Mouse (Mus musculus) ovary, adult 18-20 months (tissue): Measurements from ENCODE around the gene Dnm2.

Experiments used
- DNase-seq: peaks from one replicate; pipeline ENCODE4 v3.0.0; 2022; ENCODE audit warnings: low spot score, mixed read lengths

The Dnm2 gene

GRCm38 (mm10) chr9:21424631-21425555 is at the start of gene Dnm2:
Gene Dnm2, plus strand, starts transcription at chr9:21424908.
- DNase-seq = peak; percentile 97

DNA sequence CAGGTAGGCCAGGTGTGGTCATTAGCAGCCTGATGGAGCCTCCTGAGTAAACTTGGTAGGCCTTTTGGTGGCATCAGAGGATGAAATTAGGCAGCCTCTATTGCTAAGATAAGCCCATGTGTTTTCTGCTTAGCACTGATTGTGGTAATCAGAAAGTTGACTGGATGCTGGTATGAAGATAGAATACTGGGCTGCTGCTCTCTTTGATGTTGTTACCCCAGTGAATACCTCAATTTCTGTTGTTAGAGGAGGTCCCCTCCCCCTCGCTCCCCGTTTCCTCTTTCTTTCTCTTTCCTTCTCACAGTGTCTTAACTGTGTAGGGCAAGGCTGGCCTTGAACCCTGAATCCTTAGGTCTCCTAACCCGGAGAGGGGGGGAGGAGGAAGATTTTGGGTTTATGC is 45.5 kb upstream of the Dnm2 start:
- no peak for DNase-seq

GRCm38 (mm10) chr9:21380868-21381267 is 43.8 kb upstream of the Dnm2 start:
- no peak for DNase-seq

- no peak for DNase-seq
Measured at GRCm38 (mm10) chr9:21383966-21384365, 40.7 kb upstream of the Dnm2 start.

DNA sequence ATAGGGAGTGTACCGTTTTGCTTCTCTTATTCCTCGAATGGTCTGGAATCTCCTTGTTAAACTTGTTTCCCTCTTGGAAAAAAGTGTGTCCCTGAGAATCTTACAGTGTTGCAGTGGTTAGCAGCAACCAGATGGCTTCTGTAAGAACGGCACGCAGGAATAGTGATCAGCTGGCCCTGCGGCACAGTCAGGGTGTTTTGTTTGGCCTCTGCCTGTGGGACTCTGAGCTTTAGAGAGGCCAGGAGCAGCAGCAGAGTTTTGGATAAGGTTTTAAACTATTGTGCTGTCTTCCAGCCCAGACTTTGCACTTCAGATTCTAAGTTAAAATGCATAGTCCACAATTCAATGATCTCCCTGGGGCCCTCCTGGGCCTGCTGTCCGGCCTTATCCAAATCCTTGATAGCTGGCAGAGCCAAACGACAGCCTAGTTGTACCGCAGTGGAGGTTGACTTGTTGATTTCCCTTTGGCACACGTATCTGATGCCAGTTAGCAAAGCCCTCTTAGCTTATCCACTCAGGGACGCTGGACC is 32.0 kb upstream of the Dnm2 start:
- DNase-seq = no peak

- no peak for DNase-seq
Measured at GRCm38 (mm10) chr9:21395692-21396091, 29.0 kb upstream of the Dnm2 start.

DNA sequence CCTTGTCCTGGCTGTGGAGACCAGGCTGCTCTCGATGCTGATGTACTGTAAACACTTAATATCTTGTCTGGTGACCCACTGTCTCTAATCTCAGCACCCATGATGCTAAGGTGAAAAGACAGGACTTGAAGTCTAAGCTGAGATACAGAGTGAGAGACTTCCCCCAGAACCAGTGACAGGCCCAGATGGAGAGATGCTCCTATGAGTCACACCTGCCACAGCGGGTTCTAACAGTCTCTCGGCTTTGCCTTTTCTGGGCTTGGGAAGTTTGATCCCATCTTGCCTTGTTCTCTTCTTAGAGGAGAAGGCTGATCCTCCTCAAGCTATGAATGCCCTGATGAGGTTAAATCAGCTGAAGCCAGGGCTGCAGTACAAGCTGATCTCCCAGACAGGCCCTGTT is 27.5 kb upstream of the Dnm2 start:
- no peak for DNase-seq

DNA sequence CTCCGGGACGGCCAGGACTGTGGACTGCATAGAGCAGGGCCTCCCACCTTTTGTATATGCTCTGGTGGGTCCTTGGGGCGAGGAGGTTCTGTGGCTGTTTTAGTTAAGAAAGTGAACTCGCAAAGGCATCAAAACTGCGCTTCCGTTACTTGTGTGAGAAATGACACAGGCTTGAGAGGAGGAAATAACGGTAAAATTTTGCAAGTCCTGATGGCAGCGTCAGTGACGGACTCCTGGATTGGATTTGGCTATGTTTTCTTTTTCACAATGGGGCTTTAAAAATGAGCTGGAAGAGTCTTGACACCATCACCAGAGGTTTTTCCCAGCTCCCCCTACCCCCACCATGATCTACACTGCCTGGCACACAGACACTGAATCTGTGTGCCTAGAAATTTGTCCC is 23.7 kb upstream of the Dnm2 start:
- no peak for DNase-seq

DNA sequence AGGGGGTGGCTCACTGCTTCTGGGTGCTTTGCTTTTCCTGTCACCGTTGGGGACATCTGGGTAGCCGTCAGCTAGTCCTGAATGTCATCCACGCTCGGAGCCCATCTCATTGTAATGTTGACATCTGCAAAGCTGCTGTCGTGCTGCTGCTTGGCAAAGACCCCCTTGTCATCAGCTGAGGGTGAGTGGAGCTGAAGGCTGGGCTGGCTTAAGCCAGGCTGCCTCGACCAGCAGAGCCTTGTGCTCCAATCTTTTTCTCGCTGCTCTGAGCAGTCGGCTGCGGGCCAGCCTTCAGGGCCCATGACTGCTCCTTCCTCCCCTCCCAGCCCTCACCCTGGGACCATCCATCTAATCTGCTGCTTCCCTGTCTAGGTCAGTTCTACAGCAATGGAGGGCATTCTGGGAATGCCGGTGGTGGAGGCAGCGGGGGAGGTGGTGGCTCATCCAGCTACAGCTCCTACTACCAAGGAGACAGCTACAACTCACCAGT is 21.9 kb upstream of the Dnm2 start:
- DNase-seq = no peak

GRCm38 (mm10) chr9:21403745-21404144 is 21.0 kb upstream of the Dnm2 start:
- no peak for DNase-seq

GRCm38 (mm10) chr9:21405525-21405924 is 19.2 kb upstream of the Dnm2 start:
- DNase-seq = no peak

DNA sequence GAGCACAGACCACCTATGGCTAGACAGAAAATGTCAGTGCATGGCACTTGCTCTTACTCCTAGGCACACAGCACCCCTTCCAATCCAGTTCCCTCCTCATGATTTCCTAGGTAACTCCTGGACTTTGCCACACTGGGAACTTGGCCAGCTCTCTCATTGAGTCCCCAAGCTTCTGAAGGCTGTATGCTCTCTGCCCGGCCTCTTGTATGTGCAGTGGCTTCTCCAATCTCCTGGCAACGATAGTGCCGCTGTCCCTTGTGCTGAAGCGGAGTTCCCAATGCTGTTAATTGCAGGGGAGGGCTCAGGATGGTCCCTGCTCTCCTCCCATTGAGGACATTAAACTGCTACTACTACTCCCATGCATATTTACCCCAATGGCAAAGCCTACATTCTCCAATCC is 16.8 kb upstream of the Dnm2 start:
- no peak for DNase-seq

DNA sequence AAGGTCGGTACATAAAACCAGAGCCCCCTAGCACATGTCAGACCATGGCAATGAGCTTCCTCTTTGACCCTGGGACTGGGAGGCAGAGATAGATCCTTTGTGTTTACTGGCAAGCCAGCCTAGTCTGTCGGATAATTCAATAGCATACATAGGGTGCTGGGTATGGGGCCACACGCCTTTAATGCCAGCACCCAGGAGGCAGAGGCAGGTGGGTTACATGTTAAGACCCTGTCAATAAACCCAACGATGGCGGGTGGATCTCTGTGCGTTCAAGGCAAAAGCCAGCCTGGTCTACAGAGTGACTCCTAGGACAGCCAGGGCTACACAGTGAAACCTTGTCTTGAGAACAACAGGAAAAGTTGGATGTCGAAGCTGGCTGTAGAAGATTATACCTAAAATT is 16.1 kb upstream of the Dnm2 start:
- DNase-seq = no peak

GRCm38 (mm10) chr9:21409592-21410317 is 15.0 kb upstream of the Dnm2 start:
- peak; percentile 42 for DNase-seq

- DNase-seq = peak; percentile 77
Measured at GRCm38 (mm10) chr9:21411669-21412550, 12.8 kb upstream of the Dnm2 start, which contains the start of gene Qtrt1. Gene Qtrt1, plus strand, starts transcription at chr9:21411837.

- DNase-seq = no peak
Measured at GRCm38 (mm10) chr9:21417866-21418265, 6.8 kb upstream of the Dnm2 start.

GRCm38 (mm10) chr9:21419646-21420045 is 5.1 kb upstream of the Dnm2 start:
- DNase-seq = no peak

DNA sequence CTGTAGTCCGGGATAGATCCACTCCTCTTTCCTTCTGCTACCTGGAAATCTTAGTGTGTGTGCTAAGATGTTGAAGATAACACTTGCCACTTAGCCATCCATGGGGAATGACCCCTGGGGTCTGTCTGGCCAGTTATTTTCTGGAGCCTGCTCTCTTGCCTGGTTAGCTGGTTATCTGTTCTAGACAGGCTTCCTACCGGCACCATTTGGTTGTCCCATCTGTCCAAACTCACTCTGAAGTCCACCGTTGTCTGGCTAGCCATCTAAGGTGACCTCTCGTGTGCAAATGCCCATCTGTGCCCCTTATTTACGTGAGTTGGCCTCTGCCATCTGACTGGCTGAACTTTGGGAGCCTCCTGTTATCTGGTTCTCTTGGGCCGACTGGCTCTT is 843 bp downstream of the Dnm2 start:
- DNase-seq = no peak

- no peak for DNase-seq
Measured at GRCm38 (mm10) chr9:21426013-21426412, 1.3 kb downstream of the Dnm2 start.

GRCm38 (mm10) chr9:21426525-21426924 is 1.8 kb downstream of the Dnm2 start:
- DNase-seq = no peak

- DNase-seq = no peak
Measured at GRCm38 (mm10) chr9:21427773-21428172, 3.1 kb downstream of the Dnm2 start.

DNA sequence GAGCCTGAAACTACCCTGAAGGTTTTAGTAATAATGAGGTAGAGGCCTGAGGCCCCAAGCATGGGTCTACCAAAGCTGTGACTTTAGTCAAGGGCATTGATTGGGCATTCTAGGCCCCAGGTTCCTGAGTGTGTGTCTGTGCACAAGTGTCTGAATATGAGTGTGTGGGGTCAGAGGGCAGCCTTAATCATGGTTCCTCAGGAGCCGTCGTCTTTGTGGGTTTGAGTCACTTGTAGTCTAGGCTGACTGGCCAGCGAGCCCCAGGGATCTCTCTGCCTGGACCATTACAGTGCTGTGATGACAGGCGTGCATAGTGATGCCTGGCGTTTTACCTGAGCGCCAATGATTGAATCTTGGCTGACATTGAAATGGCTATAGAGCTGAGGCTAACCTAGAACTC is 3.5 kb downstream of the Dnm2 start:
- no peak for DNase-seq
